Mouse (Mus musculus): Measurements from ENCODE around the gene Ndufb8. TPM values are rescaled to one million over a fixed set of nuclear protein-coding genes. Genes with fewer than 3 reads are reported as not detected.

Ndufb8 gene
- total and polyA plus RNA-seq, 2 experiments from 2014 or later: 275 to 691 TPM

- whole genome bisulfite sequencing: 37% methylated on average over 9 of the region's 9 CpGs
- DNase-seq (peak; percentile 95), ATAC-seq (peak; percentile 92)
- Histone ChIP-seq H3K9ac (no peak overlapping the region), H3K4me3 (ENCODE audit: low read depth, low read length) (no peak overlapping the region), H3K9me3 (ENCODE audit: low read length) (no peaks in the 10 kb centered on the region), H3K36me3 (ENCODE audit: insufficient read depth) (peaks cover 3% of the 10 kb centered on the region), H3K4me1 (ENCODE audit: insufficient read depth) (no peaks in the 10 kb centered on the region), H3K27me3 (ENCODE audit: insufficient read depth, low read length) (no peaks in the 10 kb centered on the region; the same call in 1 of the 2 replicates), H3K27ac (ENCODE audit: low read depth, low read length) (no peak overlapping the region), H3K4me2 (ENCODE audit: low read depth) (no peak overlapping the region)
- TF ChIP-seq CTCF (IDR thresholded peaks at IDR 0.05; ENCODE audit: low read depth): peak; percentile 100
Measured at GRCm38 (mm10) chr19:44582638-44583309, 27.5 kb upstream of the Ndufb8 start.

GRCm38 (mm10) chr19:44582103-44582502 lies 26.9 kb upstream of the Ndufb8 start:
- H3K9ac ChIP-seq: no peak overlapping the region
- WGBS: 81% methylated on average over 10 of the region's 10 CpGs

GRCm38 (mm10) chr19:44578038-44578437 lies 22.8 kb upstream of the Ndufb8 start:
- no peak for DNase-seq
- Histone ChIP-seq H3K27ac (ENCODE audit: low read depth, low read length) (no peak overlapping the region), H3K27me3 (ENCODE audit: insufficient read depth, low read length) (no peaks in the 10 kb centered on the region), H3K4me3 (ENCODE audit: low read depth, low read length) (no peak overlapping the region), H3K9ac (no peak overlapping the region), H3K4me1 (ENCODE audit: insufficient read depth) (no peaks in the 10 kb centered on the region), H3K9me3 (ENCODE audit: low read length) (no peaks in the 10 kb centered on the region), H3K4me2 (ENCODE audit: low read depth) (no peak overlapping the region), H3K36me3 (ENCODE audit: insufficient read depth) (peaks cover 31% of the 10 kb centered on the region)
- 84% methylated on average over 1 of the region's 1 CpGs for WGBS
- no peak for ATAC-seq
- no peak for TF ChIP-seq CTCF (IDR thresholded peaks at IDR 0.05; ENCODE audit: low read depth)

More at GRCm38 (mm10) chr19:44582103-44582502, 26.9 kb upstream of the Ndufb8 start:
- TF ChIP-seq CTCF (IDR thresholded peaks at IDR 0.05; ENCODE audit: low read depth): no peak
- no peak overlapping the region for H3K4me2 ChIP-seq (ENCODE audit: low read depth)
- DNase-seq: no peak
- no peak overlapping the region for H3K27ac ChIP-seq (ENCODE audit: low read depth, low read length)
- no peaks in the 10 kb centered on the region for H3K4me1 ChIP-seq (ENCODE audit: insufficient read depth)
- no peak overlapping the region for H3K4me3 ChIP-seq (ENCODE audit: low read depth, low read length)
- H3K36me3 ChIP-seq (ENCODE audit: insufficient read depth): peaks cover 6% of the 10 kb centered on the region
- no peak for ATAC-seq
- H3K9me3 ChIP-seq (ENCODE audit: low read length): no peaks in the 10 kb centered on the region
- H3K27me3 ChIP-seq (ENCODE audit: insufficient read depth, low read length): no peaks in the 10 kb centered on the region; the same call in 1 of the 2 replicates

- Histone ChIP-seq H3K27me3 (ENCODE audit: insufficient read depth, low read length) (no peaks in the 10 kb centered on the region), H3K9ac (no peak overlapping the region), H3K9me3 (ENCODE audit: low read length) (no peaks in the 10 kb centered on the region), H3K4me2 (ENCODE audit: low read depth) (no peak overlapping the region), H3K4me1 (ENCODE audit: insufficient read depth) (no peaks in the 10 kb centered on the region), H3K4me3 (ENCODE audit: low read depth, low read length) (no peak overlapping the region), H3K27ac (ENCODE audit: low read depth, low read length) (no peak overlapping the region), H3K36me3 (ENCODE audit: insufficient read depth) (peaks cover 48% of the 10 kb centered on the region)
- no peak for ATAC-seq
- DNase-seq: no peak
- WGBS: 79% methylated on average over 7 of the region's 7 CpGs
- no peak for TF ChIP-seq CTCF (IDR thresholded peaks at IDR 0.05; ENCODE audit: low read depth)
Measured at GRCm38 (mm10) chr19:44576275-44576674, 21.0 kb upstream of the Ndufb8 start.

GRCm38 (mm10) chr19:44567763-44568162 lies 12.5 kb upstream of the Ndufb8 start:
- Histone ChIP-seq H3K4me3 (ENCODE audit: low read depth, low read length) (no peak overlapping the region), H3K9me3 (ENCODE audit: low read length) (no peaks in the 10 kb centered on the region), H3K9ac (no peak overlapping the region), H3K27me3 (ENCODE audit: insufficient read depth, low read length) (no peaks in the 10 kb centered on the region), H3K36me3 (ENCODE audit: insufficient read depth) (peaks cover 73% of the 10 kb centered on the region), H3K4me2 (ENCODE audit: low read depth) (no peak overlapping the region), H3K4me1 (ENCODE audit: insufficient read depth) (peaks cover 11% of the 10 kb centered on the region), H3K27ac (ENCODE audit: low read depth, low read length) (no peak overlapping the region)
- DNase-seq (no peak), ATAC-seq (no peak)
- TF ChIP-seq CTCF (IDR thresholded peaks at IDR 0.05; ENCODE audit: low read depth): no peak
- 83% methylated on average over 3 of the region's 3 CpGs for WGBS

GRCm38 (mm10) chr19:44564006-44564405 lies 8.8 kb upstream of the Ndufb8 start:
- 90% methylated on average over 14 of the region's 14 CpGs for WGBS

GRCm38 (mm10) chr19:44562652-44563206 lies 7.5 kb upstream of the Ndufb8 start, which contains the start of gene Hif1an:
TSS of gene Hif1an (plus strand) at chr19:44562850.
- Histone ChIP-seq H3K36me3 (ENCODE audit: insufficient read depth) (peaks cover 24% of the 10 kb centered on the region), H3K4me2 (ENCODE audit: low read depth) (peak within 1 kb of the TSS; percentile 59), H3K4me1 (ENCODE audit: insufficient read depth) (peaks cover 11% of the 10 kb centered on the region), H3K27ac (ENCODE audit: low read depth, low read length) (peak within 1 kb of the TSS; percentile 78), H3K9ac (peak within 1 kb of the TSS; percentile 69), H3K27me3 (ENCODE audit: insufficient read depth, low read length) (no peaks in the 10 kb centered on the region), H3K9me3 (ENCODE audit: low read length) (no peaks in the 10 kb centered on the region), H3K4me3 (ENCODE audit: low read depth, low read length) (peak within 1 kb of the TSS; percentile 81)
- DNase-seq (peak; percentile 95), ATAC-seq (peak; percentile 100)
- WGBS: under 1% methylated on average over 33 of the region's 33 CpGs
- TF ChIP-seq CTCF (IDR thresholded peaks at IDR 0.05; ENCODE audit: low read depth): peak; percentile 95

More at GRCm38 (mm10) chr19:44564006-44564405, 8.8 kb upstream of the Ndufb8 start:
- H3K27ac ChIP-seq (ENCODE audit: low read depth, low read length): no peak overlapping the region
- no peaks in the 10 kb centered on the region for H3K9me3 ChIP-seq (ENCODE audit: low read length)
- no peaks in the 10 kb centered on the region for H3K27me3 ChIP-seq (ENCODE audit: insufficient read depth, low read length)
- H3K9ac ChIP-seq: no peak overlapping the region
- DNase-seq: no peak
- H3K4me1 ChIP-seq (ENCODE audit: insufficient read depth): peaks cover 11% of the 10 kb centered on the region
- peaks cover 36% of the 10 kb centered on the region for H3K36me3 ChIP-seq (ENCODE audit: insufficient read depth)
- H3K4me3 ChIP-seq (ENCODE audit: low read depth, low read length): no peak overlapping the region
- H3K4me2 ChIP-seq (ENCODE audit: low read depth): peak overlapping the region; percentile 59
- ATAC-seq: no peak
- no peak for TF ChIP-seq CTCF (IDR thresholded peaks at IDR 0.05; ENCODE audit: low read depth)

All from forebrain, postnatal 0 days (tissue).